Mouse (Mus musculus): ENCODE results near the gene Etfb. TPM values are rescaled to one million over a fixed set of nuclear protein-coding genes. Genes with fewer than 3 reads are reported as not detected.

The Etfb gene
- total and polyA plus RNA-seq, 3 experiments: 177 to 186 TPM; not detected in 1

DNA sequence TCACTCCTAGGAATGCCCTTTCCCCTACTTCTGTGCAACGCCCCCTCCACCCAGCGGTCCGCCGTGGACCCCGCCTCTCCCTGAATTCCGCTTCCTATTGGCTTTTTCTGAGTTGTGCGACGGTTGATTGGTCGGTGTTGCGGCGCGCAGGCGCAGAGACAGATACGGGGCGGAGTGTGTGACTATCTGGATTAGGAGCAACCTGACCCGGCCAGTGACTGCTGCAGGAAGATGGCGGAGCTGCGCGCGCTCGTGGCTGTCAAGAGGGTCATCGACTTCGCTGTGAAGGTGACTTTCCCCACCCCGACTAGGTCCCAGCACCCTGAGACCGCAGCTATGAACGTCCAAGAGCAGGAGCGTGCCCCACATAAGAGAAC is at the start of gene Etfb, which contains the start of gene Gm45233 (continued):
- TF ChIP-seq MAX (IDR thresholded peaks at IDR 0.05; ENCODE audit: low read length) (0 out of 2 replicates have a peak, but pooled peaks have one; percentile 57), POLR2AphosphoS2 (IDR thresholded peaks at IDR 0.05; ENCODE audit: low read length) (no peak)

DNA sequence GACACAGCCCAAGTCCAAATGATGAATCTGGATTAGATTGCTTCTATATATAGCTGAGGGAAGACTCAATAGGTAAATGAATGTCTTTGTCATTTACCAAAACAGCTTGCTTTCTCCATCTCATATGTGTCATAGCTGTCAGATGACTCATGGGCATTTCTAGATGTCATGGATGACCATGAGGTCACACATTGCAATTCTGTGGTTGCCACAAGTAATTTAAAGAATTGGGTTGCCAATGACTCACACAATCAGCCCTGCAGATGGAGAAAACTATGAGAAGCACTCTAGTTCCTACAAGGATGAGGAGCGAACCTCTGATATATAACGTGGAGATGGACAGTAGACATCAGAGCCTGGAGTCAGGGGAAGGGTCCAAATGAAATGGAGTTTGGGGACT is 44.4 kb upstream of the Etfb start:
- no peaks in the 10 kb centered on the region for H3K4me1 ChIP-seq (ENCODE audit: control insufficient read depth in 1 of 2, insufficient read depth in 2 of 2, low read length in 2 of 2)
- H3K27me3 ChIP-seq (ENCODE audit: control insufficient read depth in 1 of 2, insufficient read depth in 2 of 2, low read length in 2 of 2): no peaks in the 10 kb centered on the region
- no peak overlapping the region for H3K4me3 ChIP-seq (ENCODE audit: control insufficient read depth in 1 of 2, insufficient read depth in 1 of 2, low read depth in 2 of 2, low read length in 2 of 2)
- no peak overlapping the region for H3K9ac ChIP-seq (ENCODE audit: control insufficient read depth, low read depth, low read length, poor library complexity, severe bottlenecking)
- H3K9me3 ChIP-seq (replicated peaks; ENCODE audit: insufficient read depth, low read length): no peaks in the 10 kb centered on the region
- no peak for DNase-seq (ENCODE audit: low read depth, low spot score)
- no peak overlapping the region for H3K27ac ChIP-seq (ENCODE audit: control insufficient read depth, low read depth, low read length)
- H3K36me3 ChIP-seq (ENCODE audit: control insufficient read depth in 1 of 2, insufficient read depth in 2 of 2, low read length in 2 of 2): no peaks in the 10 kb centered on the region
- no peaks in the 10 kb centered on the region for H3K79me2 ChIP-seq (ENCODE audit: control insufficient read depth, insufficient read depth, low read length, poor library complexity)
- TF ChIP-seq RCOR1 (IDR thresholded peaks at IDR 0.05; ENCODE audit: low read depth, low read length) (no peak), MYC (IDR thresholded peaks at IDR 0.05; ENCODE audit: low read depth, low read length) (no peak), EP300 (IDR thresholded peaks at IDR 0.05; ENCODE audit: low read depth in 1 of 2, low read length in 2 of 2) (no peak), JUND (IDR thresholded peaks at IDR 0.05; ENCODE audit: low read depth, low read length) (no peak), ZC3H11A (IDR thresholded peaks at IDR 0.05; ENCODE audit: low read depth, low read length) (no peak), MAZ (IDR thresholded peaks at IDR 0.05; ENCODE audit: low read depth, low read length) (no peak), MAFK (IDR thresholded peaks at IDR 0.05; ENCODE audit: borderline replicate concordance, low read depth, low read length) (no peak), ELF1 (IDR thresholded peaks at IDR 0.05; ENCODE audit: low read depth, low read length) (no peak), RAD21 (IDR thresholded peaks at IDR 0.05; ENCODE audit: low read depth, low read length) (no peak)

DNA sequence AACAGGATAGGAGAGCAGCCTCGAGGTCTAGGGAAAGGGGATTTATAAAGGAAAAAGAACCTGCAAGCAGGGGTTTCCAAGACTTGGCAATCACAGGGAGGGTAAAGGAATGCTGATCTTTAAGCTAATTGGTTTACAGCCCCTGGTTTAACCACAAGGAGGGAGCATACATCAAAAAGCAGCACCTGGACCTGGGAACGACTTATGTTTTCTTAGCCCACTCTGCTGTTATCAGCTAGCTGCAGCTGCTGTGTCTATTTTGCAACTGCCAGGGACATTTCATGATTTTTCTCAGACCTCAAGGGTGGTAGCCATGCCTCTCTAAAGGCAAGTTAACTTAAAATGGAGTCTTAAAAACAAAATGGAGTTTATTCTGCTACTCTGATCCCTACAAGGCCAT is 41.2 kb upstream of the Etfb start:
- TF ChIP-seq TAL1 (IDR thresholded peaks at IDR 0.05; ENCODE audit: low read length) (peak; percentile 63), MYC (IDR thresholded peaks at IDR 0.05; ENCODE audit: low read depth, low read length) (no peak)
- no peak overlapping the region for H3K9ac ChIP-seq (ENCODE audit: control insufficient read depth, low read depth, low read length, poor library complexity, severe bottlenecking)

DNA sequence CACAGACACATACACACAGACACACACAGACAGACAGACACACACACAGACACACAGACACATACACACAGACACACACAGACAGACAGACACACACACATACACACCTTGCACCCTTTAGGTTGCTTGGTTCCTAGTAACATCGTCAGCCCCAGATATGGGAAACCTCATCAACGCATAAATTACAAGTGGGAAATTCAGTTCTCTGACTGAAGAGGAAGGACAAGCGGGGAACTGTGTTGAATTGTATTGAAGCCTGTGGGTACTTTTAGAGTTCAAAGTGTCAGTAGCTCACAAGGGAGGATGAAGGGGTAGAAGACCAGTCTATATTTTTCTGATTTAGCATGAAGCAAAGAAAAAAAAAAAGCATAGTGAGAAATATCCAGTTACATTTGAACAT is 36.3 kb upstream of the Etfb start:
- H3K79me2 ChIP-seq (ENCODE audit: control insufficient read depth, insufficient read depth, low read length, poor library complexity): no peaks in the 10 kb centered on the region
- no peak overlapping the region for H3K27ac ChIP-seq (ENCODE audit: control insufficient read depth, low read depth, low read length)

More for the DNA sequence above, 41.2 kb upstream of the Etfb start:
- DNase-seq (ENCODE audit: low read depth, low spot score): no peak
- Histone ChIP-seq H3K27me3 (ENCODE audit: control insufficient read depth in 1 of 2, insufficient read depth in 2 of 2, low read length in 2 of 2) (no peaks in the 10 kb centered on the region), H3K27ac (ENCODE audit: control insufficient read depth, low read depth, low read length) (no peak overlapping the region), H3K9me3 (replicated peaks; ENCODE audit: insufficient read depth, low read length) (no peaks in the 10 kb centered on the region), H3K4me1 (ENCODE audit: control insufficient read depth in 1 of 2, insufficient read depth in 2 of 2, low read length in 2 of 2) (no peaks in the 10 kb centered on the region), H3K4me3 (ENCODE audit: control insufficient read depth in 1 of 2, insufficient read depth in 1 of 2, low read depth in 2 of 2, low read length in 2 of 2) (no peak overlapping the region), H3K79me2 (ENCODE audit: control insufficient read depth, insufficient read depth, low read length, poor library complexity) (no peaks in the 10 kb centered on the region), H3K36me3 (ENCODE audit: control insufficient read depth in 1 of 2, insufficient read depth in 2 of 2, low read length in 2 of 2) (no peaks in the 10 kb centered on the region)

More for the DNA sequence above, 36.3 kb upstream of the Etfb start:
- Histone ChIP-seq H3K4me3 (ENCODE audit: control insufficient read depth in 1 of 2, insufficient read depth in 1 of 2, low read depth in 2 of 2, low read length in 2 of 2) (no peak overlapping the region), H3K9me3 (replicated peaks; ENCODE audit: insufficient read depth, low read length) (no peaks in the 10 kb centered on the region), H3K36me3 (ENCODE audit: control insufficient read depth in 1 of 2, insufficient read depth in 2 of 2, low read length in 2 of 2) (no peaks in the 10 kb centered on the region), H3K27me3 (ENCODE audit: control insufficient read depth in 1 of 2, insufficient read depth in 2 of 2, low read length in 2 of 2) (no peaks in the 10 kb centered on the region), H3K4me1 (ENCODE audit: control insufficient read depth in 1 of 2, insufficient read depth in 2 of 2, low read length in 2 of 2) (no peaks in the 10 kb centered on the region), H3K9ac (ENCODE audit: control insufficient read depth, low read depth, low read length, poor library complexity, severe bottlenecking) (no peak overlapping the region)
- DNase-seq (ENCODE audit: low read depth, low spot score): no peak
- TF ChIP-seq TAL1 (IDR thresholded peaks at IDR 0.05; ENCODE audit: low read length): no peak
- no peak for TF ChIP-seq MAZ (IDR thresholded peaks at IDR 0.05; ENCODE audit: low read depth, low read length)
- TF ChIP-seq CHD1 (IDR thresholded peaks at IDR 0.05; ENCODE audit: low read depth, low read length): no peak
- no peak for TF ChIP-seq GATA1 (IDR thresholded peaks at IDR 0.05; ENCODE audit: low read depth, low read length)
- TF ChIP-seq NRF1 (IDR thresholded peaks at IDR 0.05; ENCODE audit: insufficient read depth, low read depth, low read length, poor library complexity, severe bottlenecking): no peak
- no peak for TF ChIP-seq UBTF (IDR thresholded peaks at IDR 0.05; ENCODE audit: borderline replicate concordance, insufficient read depth, low read depth, low read length)
- TF ChIP-seq MYB (IDR thresholded peaks at IDR 0.05; ENCODE audit: low read depth, low read length): no peak
- no peak for TF ChIP-seq POLR2A (IDR thresholded peaks at IDR 0.05; ENCODE audit: control insufficient read depth in 1 of 2, insufficient read depth in 1 of 2, low read depth in 1 of 2, low read length in 2 of 2, poor library complexity in 1 of 2)
- TF ChIP-seq KAT2A (conservative IDR thresholded peaks at IDR 0.05; ENCODE audit: low read depth, low read length): no peak
- TF ChIP-seq ZC3H11A (IDR thresholded peaks at IDR 0.05; ENCODE audit: low read depth, low read length): no peak
- TF ChIP-seq RCOR1 (IDR thresholded peaks at IDR 0.05; ENCODE audit: low read depth, low read length): no peak
- TF ChIP-seq TCF12 (IDR thresholded peaks at IDR 0.05; ENCODE audit: low read depth, low read length): no peak
- TF ChIP-seq E2F4 (IDR thresholded peaks at IDR 0.05; ENCODE audit: borderline replicate concordance, low read depth, low read length): no peak
- TF ChIP-seq EP300 (IDR thresholded peaks at IDR 0.05; ENCODE audit: low read depth in 1 of 2, low read length in 2 of 2): no peak
- TF ChIP-seq JUND (IDR thresholded peaks at IDR 0.05; ENCODE audit: low read depth, low read length): no peak
- TF ChIP-seq SIN3A (IDR thresholded peaks at IDR 0.05; ENCODE audit: low read length): no peak
